Mouse (Mus musculus) gastrocnemius, postnatal 25 days (tissue): ENCODE data around the gene Tmem201. TPM values are rescaled to one million over a fixed set of nuclear protein-coding genes. Genes with fewer than 3 reads are reported as not detected.

Experiments
- DNase-seq: peaks from one replicate; pipeline ENCODE4 v3.0.0; 2022
- total RNA-seq, 2 experiments: library from RNA; stranded (reverse); gene quantifications; 1 replicate in 1 of 2; 2 replicates in 1 of 2; pipeline ENCODE4 v1.2.3; 2021

Gene Tmem201
- total RNA-seq, 2 experiments from 2014 or later = 36.2 to 38.1 TPM

GRCm38 (mm10) chr4:149679056-149679770, 58.6 kb downstream of the Tmem201 start:
- DNase-seq = no peak

GRCm38 (mm10) chr4:149678006-149678405, 59.8 kb downstream of the Tmem201 start:
- no peak for DNase-seq

- DNase-seq = peak; percentile 79
Observed at GRCm38 (mm10) chr4:149675378-149676261, 62.2 kb downstream of the Tmem201 start.

- no peak for DNase-seq
Observed at GRCm38 (mm10) chr4:149674814-149675377, 62.9 kb downstream of the Tmem201 start.

- no peak for DNase-seq
Observed at GRCm38 (mm10) chr4:149672747-149673146, 65.1 kb downstream of the Tmem201 start.

GRCm38 (mm10) chr4:149671175-149671574, 66.7 kb downstream of the Tmem201 start:
- DNase-seq = no peak

- no peak for DNase-seq
Observed at GRCm38 (mm10) chr4:149665692-149666090, 72.2 kb downstream of the Tmem201 start.

Other genes starting within 250 kb of the Tmem201 start
- gene Ctnnbip1, start 219.8 kb downstream of the Tmem201 start, total RNA-seq = 10 to 100 TPM; 24.7 to 29.6 TPM
- gene Clstn1, start 151.6 kb downstream of the Tmem201 start, total RNA-seq = 10 to 100 TPM; 29.0 to 29.1 TPM
- gene Pik3cd, start 35.5 kb downstream of the Tmem201 start, total RNA-seq = 1 to 10 TPM; 8.1 to 9.8 TPM
- gene Slc25a33, start 36.2 kb upstream of the Tmem201 start, total RNA-seq = 10 to 100 TPM; 10.4 TPM
- 1 to 10 TPM; 5.2 to 8.2 TPM for gene Spsb1, start 217.0 kb upstream of the Tmem201 start, total RNA-seq